Mouse (Mus musculus) T-helper 1 cell (primary cell): ENCODE data around the gene Adat3.

ENCODE experiments used
- in situ Hi-C: fragments of 300-600 bp; cut with MboI, MseI; formaldehyde crosslinking; loops from one replicate; pipeline ENCODE4 v1.15.1; 2025; ENCODE audit warnings: high pct_unique_total_duplicates

Adat3 gene

DNA sequence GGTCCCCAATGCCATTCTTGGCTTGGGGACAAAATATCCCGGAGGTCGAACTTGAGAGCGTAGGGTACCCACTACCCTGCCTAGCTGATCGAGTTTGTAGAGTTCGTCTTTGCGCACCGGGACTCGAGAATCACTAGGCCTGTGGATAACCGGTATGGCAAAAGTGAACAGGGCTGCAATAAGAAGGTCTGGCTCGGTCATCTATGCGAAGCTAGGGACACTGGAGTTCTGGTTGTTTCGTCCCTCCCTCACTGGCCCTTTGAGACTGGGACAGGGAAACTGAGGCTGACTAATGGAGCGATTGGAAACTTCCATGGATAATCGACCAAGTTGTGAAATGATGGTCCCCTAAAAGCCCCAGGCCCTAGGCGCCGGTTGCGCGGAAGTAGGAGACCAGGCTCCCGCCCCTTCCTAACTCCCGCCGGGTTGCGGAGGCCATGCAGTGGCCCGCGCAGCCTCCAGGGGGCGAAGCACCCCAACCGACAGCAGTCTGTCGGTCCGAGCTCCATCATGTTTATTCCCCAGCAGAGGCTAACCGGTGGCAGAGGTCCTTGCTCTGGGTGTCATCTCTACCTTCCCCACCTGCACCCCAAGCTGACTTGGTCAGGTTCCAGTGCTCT is 24.4 kb upstream of the Adat3 start:
- in situ Hi-C loops, result loop anchor here (5.0 kb wide), 1 partner anchor 99 kb away; the partner anchor contains the start of gene Mknk2

DNA sequence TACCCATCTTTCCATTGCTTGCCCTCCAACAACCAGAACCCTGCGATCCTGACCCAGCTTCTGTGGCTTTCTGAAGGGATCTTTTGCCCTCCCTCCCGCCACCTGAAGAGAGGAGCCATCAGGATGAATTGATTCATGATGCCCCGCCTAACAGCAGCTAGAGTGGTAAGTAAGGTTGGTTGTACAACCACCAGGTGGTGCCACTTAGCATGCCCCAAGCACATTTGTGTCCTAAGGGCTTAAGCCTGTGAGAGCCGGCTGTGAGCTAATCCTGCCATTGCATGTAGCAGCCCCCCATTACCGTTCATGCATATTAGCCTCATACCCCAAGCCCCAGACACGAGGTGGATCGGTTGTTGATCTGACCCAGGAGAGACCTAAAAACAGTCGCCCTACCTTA is 23.8 kb upstream of the Adat3 start:
- in situ Hi-C loops, result loop anchor here (5.0 kb wide), 1 partner anchor 98 kb away; the partner anchor contains the start of gene Mknk2

DNA sequence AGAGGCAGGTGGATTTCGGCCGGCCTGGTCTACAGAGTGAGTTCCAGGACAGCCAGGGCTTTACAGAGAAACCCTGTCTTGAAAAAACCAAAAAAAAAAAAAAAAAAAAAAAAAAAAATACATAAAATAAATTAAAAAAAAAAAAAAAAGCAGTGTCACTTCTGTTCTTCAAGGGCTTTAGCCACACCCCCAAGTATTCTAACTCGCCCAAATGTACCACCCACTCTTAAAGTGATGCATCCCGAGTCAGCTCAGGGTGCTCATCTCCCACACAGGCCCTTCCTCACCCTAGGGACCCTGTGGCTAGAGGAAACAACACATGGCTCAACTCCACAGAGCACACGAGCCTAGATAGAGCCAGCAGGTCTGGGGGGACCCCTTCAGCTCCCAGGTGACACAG is 19.6 kb upstream of the Adat3 start:
- in situ Hi-C loops, result no loop called here

DNA sequence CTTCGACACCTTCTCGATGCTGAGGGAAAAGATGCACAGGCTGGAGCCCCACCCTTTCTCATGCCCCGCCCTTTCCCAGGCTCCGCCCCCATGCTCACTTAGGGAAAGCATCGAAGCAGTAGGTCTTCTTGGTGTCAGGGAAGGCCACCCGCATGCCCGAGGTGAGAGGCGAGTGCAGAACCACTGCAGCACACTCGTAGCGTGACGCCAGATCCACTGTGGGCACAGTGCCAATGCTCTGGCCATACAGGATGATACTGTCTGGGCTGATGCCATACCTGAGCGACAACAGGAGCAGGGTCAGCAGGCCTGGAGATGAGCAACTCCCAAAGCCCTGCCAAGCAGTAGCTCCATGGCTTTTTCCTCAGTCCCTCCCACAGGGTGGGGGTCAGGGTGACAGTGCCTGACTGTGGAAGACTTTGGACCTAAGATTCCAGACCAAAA is 18.6 kb upstream of the Adat3 start:
- in situ Hi-C loops, result no loop called here

- in situ Hi-C loops, result no loop called here
Measured at GRCm38 (mm10) chr10:80584642-80585552, 17.8 kb upstream of the Adat3 start.

- in situ Hi-C loops, result no loop called here
Measured at GRCm38 (mm10) chr10:80585581-80585980, 17.1 kb upstream of the Adat3 start.

DNA sequence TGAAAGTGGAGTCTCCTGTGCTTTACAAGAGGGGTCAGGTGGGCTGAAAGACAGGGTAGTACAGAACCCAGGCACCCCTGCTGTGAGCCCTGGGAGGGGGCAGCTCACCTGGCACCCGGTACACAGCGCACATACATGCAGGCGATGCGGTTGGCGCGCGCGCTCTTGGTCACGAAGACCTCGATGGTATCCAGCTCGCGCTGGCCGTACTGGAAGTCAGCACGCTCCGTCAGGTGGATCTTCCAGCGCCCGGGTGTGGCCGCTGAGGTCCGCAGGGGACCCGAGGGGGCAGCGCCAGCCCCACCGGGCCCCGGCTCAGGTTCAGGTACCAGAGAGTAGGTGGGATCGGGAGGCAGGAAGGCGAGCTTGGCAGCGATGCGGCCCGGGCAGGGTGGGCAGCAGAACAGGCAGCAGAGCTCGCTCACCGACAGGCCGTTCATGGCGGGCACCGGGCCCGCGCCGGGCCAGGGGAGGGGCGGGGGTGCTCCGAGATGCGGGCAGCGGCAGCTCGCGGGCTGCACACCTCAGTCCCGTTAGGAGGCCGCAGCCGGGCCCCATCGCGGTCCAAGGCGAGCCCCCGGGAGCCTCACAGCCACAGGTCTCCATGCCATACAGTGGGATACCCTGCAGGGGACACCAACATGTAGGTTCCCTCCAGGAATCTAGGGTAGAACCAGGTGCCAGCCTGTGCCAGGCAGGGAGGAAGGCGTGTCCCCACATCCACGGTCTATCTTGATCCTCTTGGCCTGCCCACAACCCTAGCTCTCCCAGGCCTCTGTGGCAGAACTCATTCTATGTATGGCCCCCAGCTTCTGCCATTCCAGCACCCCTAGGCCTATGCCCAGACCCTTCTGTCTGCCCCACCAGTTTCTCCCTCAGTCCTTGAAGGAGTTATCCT is 16.0 kb upstream of the Adat3 start:
- in situ Hi-C loops, result no loop called here

GRCm38 (mm10) chr10:80587305-80587657 is 15.4 kb upstream of the Adat3 start:
- in situ Hi-C loops, result no loop called here

- in situ Hi-C loops, result no loop called here
Measured at GRCm38 (mm10) chr10:80589127-80589878, 13.4 kb upstream of the Adat3 start.

DNA sequence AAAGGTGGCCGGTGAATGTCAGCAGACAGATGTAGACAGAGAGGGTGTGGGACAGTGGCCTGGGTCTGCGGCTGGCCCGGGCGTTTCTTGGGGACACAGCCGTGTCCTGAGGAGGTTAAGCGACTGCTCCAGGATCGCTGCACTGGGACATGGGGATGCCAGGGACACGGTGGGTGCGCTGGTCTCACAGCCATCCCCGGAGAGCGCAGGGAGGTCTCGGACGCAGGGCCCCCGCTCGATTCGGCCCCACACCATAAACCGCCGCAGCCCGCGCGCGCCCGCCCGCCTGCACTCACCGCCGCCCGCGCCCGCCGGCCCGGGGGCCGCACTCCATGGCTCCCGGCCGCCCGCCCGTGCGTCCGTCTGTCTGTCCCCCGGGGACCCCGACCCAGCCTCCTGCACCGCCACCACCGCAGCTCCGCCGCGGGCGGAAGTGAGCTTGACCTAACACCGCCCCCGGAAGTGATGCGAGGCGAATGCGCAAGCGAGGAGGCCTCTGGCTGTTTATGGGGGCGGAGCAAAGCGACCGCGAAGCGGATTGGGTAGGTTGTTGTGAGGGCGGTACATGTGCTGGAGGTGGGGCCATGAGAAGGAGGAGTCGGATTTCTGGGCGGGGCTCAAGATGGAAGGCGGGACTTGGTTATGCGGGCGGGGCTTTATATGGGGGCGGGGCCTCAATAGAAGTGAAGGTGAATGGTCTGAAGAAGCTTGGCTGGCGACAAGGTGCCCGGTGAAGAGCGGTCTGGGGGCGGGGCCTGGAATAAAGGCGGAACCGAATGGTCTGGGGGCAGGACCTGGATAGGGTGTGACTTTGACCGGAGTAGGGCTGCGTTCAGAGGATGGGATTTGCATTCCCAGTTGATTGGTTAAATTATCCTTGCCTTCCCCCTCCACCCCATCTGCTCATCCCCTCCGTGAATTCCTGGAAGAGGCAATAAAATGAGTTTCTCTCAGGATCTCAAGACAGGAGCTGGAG is 12.5 kb upstream of the Adat3 start, which contains the start of gene Abhd17a:
TSS of gene Abhd17a (minus strand) at position 463 of the 976 bp plus-strand sequence.
- in situ Hi-C loops, result no loop called here

- in situ Hi-C loops, result no loop called here
Measured at GRCm38 (mm10) chr10:80596318-80596717, 6.4 kb upstream of the Adat3 start.

GRCm38 (mm10) chr10:80603364-80603763 is 684 bp downstream of the Adat3 start:
- in situ Hi-C loops, result loop anchor here (10.0 kb wide), 1 partner anchor 541 kb away; no protein-coding TSS in a partner anchor

DNA sequence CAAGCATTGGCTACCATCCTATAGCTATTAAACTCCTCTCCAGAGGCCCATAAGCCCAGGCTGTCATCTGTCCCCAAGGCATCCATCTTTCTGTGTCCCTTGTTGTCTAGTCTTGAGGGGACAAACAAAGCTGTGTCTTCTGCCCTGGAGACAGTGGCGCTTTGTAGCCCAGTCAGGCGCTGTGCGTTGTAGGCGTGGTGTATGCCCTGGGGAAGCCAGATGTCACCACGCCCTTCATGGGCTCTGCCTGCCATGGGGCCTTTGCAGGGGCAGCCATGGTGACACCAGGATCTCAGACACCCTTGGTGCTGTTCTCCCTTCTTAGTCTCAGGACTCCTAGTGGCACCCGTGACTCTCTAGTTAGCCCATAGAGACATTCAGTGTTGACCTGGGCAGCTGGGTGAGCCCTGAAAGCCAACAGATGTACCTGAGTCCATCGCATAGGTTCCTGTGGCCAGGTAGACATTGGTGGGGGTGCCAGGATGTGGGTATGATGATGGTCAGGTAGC is 1.4 kb downstream of the Adat3 start:
- in situ Hi-C loops, result loop anchor here (10.0 kb wide), 1 partner anchor 541 kb away; no protein-coding TSS in a partner anchor

GRCm38 (mm10) chr10:80604988-80605387 is 2.3 kb downstream of the Adat3 start:
- in situ Hi-C loops, result loop anchor here (10.0 kb wide), 1 partner anchor 540 kb away; no protein-coding TSS in a partner anchor

- in situ Hi-C loops, result loop anchor here (10.0 kb wide), 1 partner anchor 539 kb away; no protein-coding TSS in a partner anchor
Measured at GRCm38 (mm10) chr10:80605721-80606120, 3.0 kb downstream of the Adat3 start, which contains the start of gene Gm49322. Gm49322 (plus strand) TSS chr10:80606021.

DNA sequence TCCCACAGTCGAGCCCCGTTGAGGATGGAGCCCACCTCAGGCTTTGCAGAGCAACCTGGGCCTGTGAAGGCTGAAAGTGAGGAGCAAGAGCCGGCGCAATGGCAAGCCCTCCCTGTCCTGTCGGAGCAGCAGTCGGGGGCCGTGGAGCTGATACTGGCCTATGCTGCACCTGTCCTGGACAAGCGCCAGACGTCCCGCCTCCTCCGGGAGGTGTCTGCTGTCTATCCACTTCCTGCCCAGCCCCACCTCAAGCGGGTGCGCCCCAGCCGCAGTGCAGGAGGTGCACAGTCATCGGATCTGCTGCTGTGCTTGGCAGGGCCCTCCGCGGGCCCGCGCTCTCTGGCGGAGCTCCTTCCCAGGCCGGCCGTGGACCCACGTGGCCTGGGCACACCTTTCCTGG is 3.6 kb downstream of the Adat3 start:
- in situ Hi-C loops, result loop anchor here (10.0 kb wide), 1 partner anchor 538 kb away; no protein-coding TSS in a partner anchor

DNA sequence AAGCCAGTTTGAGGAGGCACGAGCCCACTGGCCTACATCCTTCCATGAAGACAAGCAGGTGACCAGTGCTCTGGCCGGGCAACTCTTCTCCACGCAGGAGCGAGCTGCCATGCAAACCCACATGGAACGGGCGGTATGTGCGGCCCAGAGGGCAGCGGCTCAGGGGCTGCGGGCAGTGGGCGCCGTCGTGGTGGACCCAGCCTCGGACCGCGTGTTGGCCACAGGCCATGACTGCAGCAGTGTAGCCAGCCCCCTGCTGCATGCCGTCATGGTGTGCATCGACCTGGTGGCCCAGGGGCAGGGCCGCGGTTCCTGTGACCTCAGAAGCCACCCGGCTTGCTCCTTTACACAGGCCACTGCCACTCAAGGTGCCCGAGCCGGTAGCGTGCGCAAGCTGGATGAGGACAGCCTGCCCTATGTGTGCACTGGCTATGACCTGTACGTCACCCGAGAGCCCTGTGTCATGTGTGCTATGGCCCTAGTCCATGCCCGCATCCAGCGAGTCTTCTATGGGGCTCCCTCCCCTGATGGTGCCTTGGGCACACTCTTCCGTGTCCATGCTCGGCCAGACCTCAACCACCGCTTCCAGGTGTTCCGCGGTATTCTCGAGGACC is 4.2 kb downstream of the Adat3 start:
- in situ Hi-C loops, result loop anchor here (10.0 kb wide), 1 partner anchor 538 kb away; no protein-coding TSS in a partner anchor

- in situ Hi-C loops, result loop anchor here (10.0 kb wide), 1 partner anchor 536 kb away; no protein-coding TSS in a partner anchor
Measured at GRCm38 (mm10) chr10:80608435-80608834, 5.8 kb downstream of the Adat3 start.
